Mouse (Mus musculus): ENCODE measurements at regions not wholly inside any gene's neighbourhood (a gene's known extent, or its start where the extent isn't known, plus 50 kb on each side); places are given as distances from the start of the nearest gene placed in this dataset.
A peak's percentile ranks its signal among the peaks of the same experiment; 100 is the strongest.

GRCm38 (mm10) chr2:81407372-81407771 is 645.6 kb upstream of the Zfp804a start:
- no peak for DNase-seq

GRCm38 (mm10) chr2:81411751-81412150 is 641.3 kb upstream of the Zfp804a start:
- peak; percentile 25 for DNase-seq

- DNase-seq, result no peak
Observed at GRCm38 (mm10) chr2:81431411-81431810, 621.6 kb upstream of the Zfp804a start.

- no peak for DNase-seq
Observed at GRCm38 (mm10) chr2:81439082-81439481, 613.9 kb upstream of the Zfp804a start.

- DNase-seq, result no peak
Observed at GRCm38 (mm10) chr2:81440929-81441328, 612.1 kb upstream of the Zfp804a start.

GRCm38 (mm10) chr2:81450514-81450913 is 602.5 kb upstream of the Zfp804a start:
- DNase-seq, result no peak

- no peak for DNase-seq
Observed at GRCm38 (mm10) chr2:81488821-81489220, 564.2 kb upstream of the Zfp804a start.

GRCm38 (mm10) chr2:81506985-81507384 is 546.0 kb upstream of the Zfp804a start:
- DNase-seq, result no peak

GRCm38 (mm10) chr2:81513030-81513579 is 539.9 kb upstream of the Zfp804a start:
- DNase-seq, result no peak

- DNase-seq, result no peak
Observed at GRCm38 (mm10) chr2:81538111-81538510, 514.9 kb upstream of the Zfp804a start.

GRCm38 (mm10) chr2:81549158-81549557 is 503.9 kb upstream of the Zfp804a start:
- no peak for DNase-seq

- no peak for DNase-seq
Observed at GRCm38 (mm10) chr2:81582111-81582510, 470.9 kb upstream of the Zfp804a start.
